Mouse (Mus musculus): ENCODE data around the gene Bloc1s1.

DNA sequence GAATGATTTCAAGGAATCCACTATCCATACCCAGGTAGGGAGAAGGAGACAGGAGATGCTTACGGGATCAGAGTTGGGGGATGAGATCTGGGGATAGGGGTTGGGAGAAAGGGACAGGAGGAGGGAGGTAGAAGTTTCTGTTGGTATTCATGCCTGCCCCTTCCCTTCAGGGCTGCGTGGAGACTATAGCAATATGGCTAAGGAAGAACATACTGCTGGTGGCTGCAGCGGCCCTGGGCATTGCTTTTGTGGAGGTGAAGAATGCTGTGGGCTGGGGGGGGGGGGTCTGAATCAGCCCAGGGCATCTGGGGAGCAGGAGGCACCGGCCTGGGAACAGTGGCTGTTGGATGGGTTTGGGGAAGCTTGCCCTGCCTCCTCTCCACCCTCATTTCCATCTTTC is 11.6 kb downstream of the Bloc1s1 start:
- TF ChIP-seq EP300 (IDR thresholded peaks at IDR 0.05; ENCODE audit: low read depth) (no peak), CTCF (IDR thresholded peaks at IDR 0.05; ENCODE audit: low read depth) (no peak)

Data from liver, embryonic 14.5 days (tissue).